Mouse (Mus musculus) intestine, embryonic 16.5 days (tissue): ENCODE measurements around the gene Carnmt1. TPM values are rescaled to one million over a fixed set of nuclear protein-coding genes. Genes with fewer than 3 reads are reported as not detected.
A peak's percentile ranks its signal among the peaks of the same experiment; 100 is the strongest.
"Not testable (repeated sequence)": the region's sequence is repeated elsewhere in the genome, so short reads cannot be mapped to it uniquely, and the experiment has no call there.

Experiments
- ATAC-seq: fragments of 200-750 bp; cut with Nextera tagmentation; 2 replicates; pipeline ENCODE4 v1.8.0; 2017; ENCODE audit warnings: moderate TSS enrichment, moderate library complexity
- H3K27ac ChIP-seq: fragments of 300-500 bp; sonication (generic); 2 replicates; pipeline ENCODE4 v1.5.1; 2014; ENCODE audit warnings: mild to moderate bottlenecking, low read length
- H3K27me3 ChIP-seq: fragments of 300-500 bp; sonication (generic); replicated peaks from 2 replicates; pipeline ENCODE4 v1.6.1; 2014; ENCODE audit warnings: low read length, control low read depth, mixed read lengths; ENCODE audit not compliant: control insufficient read depth, insufficient read depth
- H3K36me3 ChIP-seq: fragments of 300-500 bp; sonication (generic); 2 replicates; pipeline ENCODE4 v1.6.1; 2014; ENCODE audit warnings: low read length, control low read depth; ENCODE audit not compliant: control insufficient read depth, insufficient read depth
- H3K4me1 ChIP-seq: fragments of 300-500 bp; sonication (generic); 2 replicates; pipeline ENCODE4 v1.6.1; 2014; ENCODE audit warnings: low read length, control low read depth, mixed read lengths; ENCODE audit not compliant: control insufficient read depth, insufficient read depth
- H3K4me2 ChIP-seq: fragments of 300-500 bp; sonication (generic); 2 replicates; pipeline ENCODE4 v1.6.1; 2014; ENCODE audit warnings: low read depth, low read length, control low read depth
- H3K4me3 ChIP-seq: fragments of 300-500 bp; sonication (generic); 2 replicates; pipeline ENCODE4 v1.5.1; 2014; ENCODE audit warnings: mild to moderate bottlenecking, low read length
- H3K9ac ChIP-seq: fragments of 300-500 bp; sonication (generic); 2 replicates; pipeline ENCODE4 v1.6.1; 2014; ENCODE audit warnings: low read depth, low read length
- H3K9me3 ChIP-seq: fragments of 300-500 bp; sonication (generic); 2 replicates; pipeline ENCODE4 v1.6.1; 2016; ENCODE audit warnings: low read length, control low read depth; ENCODE audit not compliant: control insufficient read depth
- WGBS: fragments of 180-500 bp; shearing (Covaris S2); extraction: QIAGEN DNeasy Blood & Tissue Kit; methylation state at CpG from one replicate; pipeline ENCODE4 v1.1.7; 2014; 5-methylcytosine and 5-hydroxymethylcytosine counted together
- polyA plus RNA-seq: library from polyadenylated mRNA; unstranded; fragments of >200 nt; fragmentation: Nextera tagmentation; extraction: Ambion mirVana; gene quantifications from 2 replicates; pipeline ENCODE4 v1.2.1, GENCODE M21; 2015

Carnmt1 gene
- polyA plus RNA-seq, 1 experiment from 2014 or later = 15.6 TPM

DNA sequence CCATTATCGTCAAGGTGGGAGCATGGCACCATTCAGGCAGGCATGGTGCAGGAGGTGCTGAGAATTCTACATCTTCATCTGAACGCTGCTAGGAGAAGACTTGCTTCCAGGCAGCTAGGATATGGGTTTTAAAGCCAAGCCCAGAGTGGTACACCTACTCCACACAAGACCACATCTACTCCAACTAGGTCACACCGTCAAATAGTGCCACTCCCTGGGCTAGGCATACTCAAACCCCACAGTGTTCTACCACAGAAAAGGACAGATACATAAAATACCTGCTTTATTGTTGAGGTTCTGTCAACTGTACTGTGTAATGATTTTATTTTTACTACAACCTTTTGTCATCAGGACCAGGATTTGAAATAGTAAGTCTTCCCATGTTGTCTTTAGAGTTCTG is 24.6 kb downstream of the Carnmt1 start:
- 96% methylated on average over 3 of the region's 3 CpGs for WGBS

DNA sequence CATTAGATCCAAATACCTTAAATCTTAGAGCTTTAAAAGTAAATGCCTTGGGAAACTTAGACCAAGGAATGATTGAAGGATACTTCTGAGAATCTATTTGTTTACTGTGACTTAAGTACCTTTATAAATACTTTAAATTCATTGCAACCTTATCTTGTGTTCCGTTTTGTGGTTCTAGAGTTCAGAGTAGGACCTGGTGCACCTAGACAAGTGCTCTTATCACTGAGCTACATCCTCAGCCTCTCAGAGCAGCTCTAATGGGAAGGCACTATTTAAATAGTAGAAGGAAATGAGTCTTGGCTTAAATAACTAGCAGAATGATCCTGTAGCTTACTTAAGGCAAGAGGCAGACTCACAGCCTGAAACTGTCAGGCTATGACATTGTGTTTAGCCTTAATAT is 25.0 kb downstream of the Carnmt1 start:
- WGBS = 50% methylated on average over 1 of the region's 1 CpGs
- ATAC-seq = no peak
- H3K4me3 ChIP-seq = no peak overlapping the region
- no peaks in the 10 kb centered on the region for H3K4me1 ChIP-seq
- H3K36me3 ChIP-seq = no peaks in the 10 kb centered on the region
- no peaks in the 10 kb centered on the region for H3K9me3 ChIP-seq
- no peak overlapping the region for H3K4me2 ChIP-seq
- H3K27ac ChIP-seq = no peak overlapping the region
- no peak overlapping the region for H3K9ac ChIP-seq
- no peaks in the 10 kb centered on the region for H3K27me3 ChIP-seq

More for the DNA sequence above, 24.6 kb downstream of the Carnmt1 start:
- Histone ChIP-seq H3K9me3 (no peaks in the 10 kb centered on the region), H3K27me3 (no peaks in the 10 kb centered on the region), H3K4me3 (no peak overlapping the region), H3K27ac (no peak overlapping the region), H3K9ac (no peak overlapping the region), H3K4me1 (no peaks in the 10 kb centered on the region), H3K36me3 (no peaks in the 10 kb centered on the region), H3K4me2 (no peak overlapping the region)
- ATAC-seq = no peak

DNA sequence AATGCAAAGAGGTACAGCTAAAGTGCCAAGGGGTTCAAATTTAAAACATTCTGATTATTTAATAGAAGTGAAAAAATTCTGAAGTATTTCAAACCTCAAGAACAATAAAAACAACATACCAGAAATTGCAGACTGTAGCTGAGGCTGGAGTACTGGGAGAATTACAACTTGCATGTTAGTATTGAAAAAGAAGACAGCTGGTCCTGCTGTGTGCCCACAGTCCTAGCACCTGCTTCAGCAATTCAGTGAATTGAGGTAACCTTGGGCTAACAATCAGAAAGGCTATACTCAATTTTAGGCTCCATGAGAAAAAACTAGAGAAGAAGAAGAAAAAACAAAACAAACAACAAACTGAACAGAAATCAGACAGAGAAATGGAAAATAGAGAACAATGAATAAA is 37.5 kb downstream of the Carnmt1 start:
- Histone ChIP-seq H3K4me3 (no peak overlapping the region), H3K4me2 (no peak overlapping the region), H3K27me3 (no peaks in the 10 kb centered on the region), H3K27ac (no peak overlapping the region), H3K36me3 (no peaks in the 10 kb centered on the region), H3K9ac (no peak overlapping the region), H3K4me1 (no peaks in the 10 kb centered on the region), H3K9me3 (no peaks in the 10 kb centered on the region)
- ATAC-seq = no peak

DNA sequence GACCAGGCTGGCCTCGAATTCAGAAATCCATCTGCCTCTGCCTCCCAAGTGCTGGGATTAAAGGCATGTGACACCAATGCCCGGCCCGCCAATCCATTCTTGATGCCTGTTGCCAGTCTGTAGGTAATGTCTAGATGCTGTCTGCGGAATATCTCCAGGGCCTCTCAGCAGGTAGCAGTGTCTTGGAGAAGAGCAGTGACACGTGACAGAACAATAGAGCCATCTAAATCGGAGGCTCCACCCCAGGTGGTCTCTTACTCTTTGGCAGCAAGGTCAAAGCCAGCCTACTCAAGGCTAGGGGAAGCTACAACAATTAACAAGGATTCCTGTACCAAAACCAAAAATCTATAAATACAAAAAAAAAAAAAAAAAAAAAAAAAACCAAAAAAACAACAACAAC is 40.3 kb downstream of the Carnmt1 start:
- Histone ChIP-seq H3K27ac (no peak overlapping the region), H3K4me2 (no peak overlapping the region), H3K36me3 (no peaks in the 10 kb centered on the region), H3K27me3 (no peaks in the 10 kb centered on the region), H3K9ac (no peak overlapping the region), H3K4me1 (peaks cover 10% of the 10 kb centered on the region), H3K4me3 (no peak overlapping the region), H3K9me3 (no peaks in the 10 kb centered on the region)
- 82% methylated on average over 6 of the region's 6 CpGs for WGBS
- no peak for ATAC-seq

DNA sequence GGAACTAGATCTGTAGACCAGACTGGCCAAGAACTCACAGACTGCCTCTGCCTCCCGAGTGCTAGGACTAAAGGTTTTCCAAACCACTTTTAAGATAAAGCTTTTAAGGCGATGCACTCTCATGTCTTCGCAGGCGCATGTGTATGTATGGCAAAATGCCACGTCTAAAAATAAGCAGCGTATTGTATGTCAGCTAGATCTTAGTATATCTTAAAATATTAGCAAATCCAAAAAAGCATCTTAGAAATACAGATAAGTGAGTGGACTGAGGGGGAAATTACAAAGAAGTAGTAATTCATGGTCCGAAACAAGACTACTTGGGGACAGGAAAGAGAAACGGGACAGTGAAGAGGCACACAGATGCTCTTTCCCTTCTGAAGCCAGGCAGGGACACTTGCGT is 41.0 kb downstream of the Carnmt1 start:
- Histone ChIP-seq H3K9me3 (no peaks in the 10 kb centered on the region), H3K9ac (no peak overlapping the region), H3K36me3 (no peaks in the 10 kb centered on the region), H3K4me2 (no peak overlapping the region), H3K27ac (no peak overlapping the region), H3K4me1 (peaks cover 10% of the 10 kb centered on the region), H3K27me3 (no peaks in the 10 kb centered on the region), H3K4me3 (no peak overlapping the region)
- ATAC-seq = no peak
- 82% methylated on average over 9 of the region's 9 CpGs for WGBS

DNA sequence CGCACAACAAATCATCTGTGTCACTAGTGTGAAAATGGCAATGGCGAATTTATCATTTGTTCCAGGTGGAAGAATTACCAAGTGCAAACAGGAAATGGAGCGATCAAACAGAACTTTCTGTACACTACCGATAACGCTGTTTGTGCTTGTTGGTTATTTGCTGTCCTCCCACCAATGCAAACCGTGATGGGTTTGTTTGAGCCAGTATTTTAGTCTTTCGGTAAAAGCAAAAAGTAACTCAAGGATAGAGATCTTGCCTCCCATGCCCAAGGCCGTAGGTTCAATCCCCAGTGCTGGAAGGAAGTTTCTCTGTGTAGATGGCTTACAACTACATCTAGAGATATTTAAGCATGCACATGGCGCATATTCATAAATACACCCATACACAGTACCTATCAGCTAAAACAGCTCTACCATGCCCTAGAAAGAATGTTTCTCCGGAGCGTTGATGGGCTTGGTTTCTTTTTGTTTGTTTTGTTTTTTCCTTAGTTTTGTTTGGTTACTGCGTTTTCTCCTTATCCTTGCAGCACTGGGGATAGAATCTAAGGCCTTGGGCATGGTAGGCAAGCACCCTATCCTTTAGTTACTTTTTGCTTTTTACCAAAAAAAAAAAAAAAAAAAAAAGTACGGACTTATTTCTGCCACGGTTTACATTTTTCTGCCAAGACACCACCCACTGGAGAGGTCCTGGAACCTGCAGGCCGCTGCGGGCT is 41.7 kb downstream of the Carnmt1 start:
- no peak for ATAC-seq
- Histone ChIP-seq H3K27ac (peak overlapping the region; percentile 98), H3K4me3 (peak overlapping the region; percentile 86), H3K36me3 (no peaks in the 10 kb centered on the region), H3K9me3 (no peaks in the 10 kb centered on the region), H3K27me3 (no peaks in the 10 kb centered on the region), H3K4me1 (peaks cover 10% of the 10 kb centered on the region), H3K4me2 (peak overlapping the region; percentile 62), H3K9ac (peak overlapping the region; percentile 88)
- WGBS = 52% methylated on average over 16 of the region's 16 CpGs

DNA sequence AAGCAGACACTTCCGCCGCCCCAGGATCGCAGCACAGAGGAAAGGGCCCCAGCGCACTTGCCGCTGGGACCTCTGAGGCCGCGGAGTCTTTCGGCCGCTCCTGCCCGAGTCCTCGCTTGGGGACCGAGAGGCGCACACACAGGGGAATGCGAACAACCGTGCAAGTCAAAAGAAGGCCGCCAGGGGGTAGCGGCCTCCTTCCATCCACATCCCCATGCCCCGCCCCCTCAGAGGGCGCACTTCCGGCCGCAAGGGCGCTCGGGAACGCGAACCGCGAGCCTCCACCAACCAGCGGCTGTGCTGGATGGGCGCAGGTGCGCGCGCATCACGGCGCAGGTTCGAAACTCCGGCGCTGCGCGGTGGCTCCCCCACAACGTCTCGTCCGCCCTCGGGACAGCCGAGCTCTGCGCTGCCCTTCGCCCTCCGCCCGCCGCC is 42.3 kb downstream of the Carnmt1 start, which contains the start of gene D030056L22Rik:
TSS of gene D030056L22Rik (plus strand) at position 328 of the 435 bp plus-strand sequence.
- WGBS = under 1% methylated on average over 49 of the region's 49 CpGs
- Histone ChIP-seq H3K4me2 (peak within 1 kb of the TSS; percentile 76), H3K27ac (peak within 1 kb of the TSS; percentile 98), H3K27me3 (no peaks in the 10 kb centered on the region), H3K9me3 (no peaks in the 10 kb centered on the region), H3K9ac (peak within 1 kb of the TSS; percentile 88), H3K36me3 (no peaks in the 10 kb centered on the region), H3K4me3 (peak within 1 kb of the TSS; percentile 86), H3K4me1 (peaks cover 10% of the 10 kb centered on the region)
- peak; percentile 99 for ATAC-seq

DNA sequence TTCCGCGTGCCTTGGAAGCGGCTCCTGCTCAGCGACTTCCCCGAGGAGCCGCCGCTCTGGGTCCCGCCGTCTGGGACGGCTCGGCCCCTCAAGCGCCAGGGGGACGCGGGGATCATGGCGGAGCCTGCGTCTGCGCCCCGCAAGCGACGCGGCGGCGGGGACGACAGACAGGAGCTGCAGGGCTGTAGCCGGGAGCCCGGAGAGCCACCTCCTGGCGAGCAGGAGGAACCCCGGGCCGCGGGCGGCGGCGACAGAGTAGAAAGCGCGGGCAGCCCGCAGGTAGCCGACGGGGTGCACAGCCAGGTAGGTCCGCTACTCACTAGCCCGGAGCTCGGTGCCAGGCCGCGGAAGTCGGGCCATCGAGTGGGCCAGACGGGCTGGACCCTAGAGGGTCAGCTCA is 42.8 kb downstream of the Carnmt1 start:
- H3K36me3 ChIP-seq, H3K4me1 ChIP-seq, H3K27me3 ChIP-seq, H3K9me3 ChIP-seq: not testable (repeated sequence)
- peak overlapping the region; percentile 98 for H3K27ac ChIP-seq
- H3K4me2 ChIP-seq = peak overlapping the region; percentile 76
- H3K9ac ChIP-seq = peak overlapping the region; percentile 88
- H3K4me3 ChIP-seq = peak overlapping the region; percentile 86
- WGBS = under 1% methylated on average over 39 of the region's 46 CpGs
- ATAC-seq = peak; percentile 70

DNA sequence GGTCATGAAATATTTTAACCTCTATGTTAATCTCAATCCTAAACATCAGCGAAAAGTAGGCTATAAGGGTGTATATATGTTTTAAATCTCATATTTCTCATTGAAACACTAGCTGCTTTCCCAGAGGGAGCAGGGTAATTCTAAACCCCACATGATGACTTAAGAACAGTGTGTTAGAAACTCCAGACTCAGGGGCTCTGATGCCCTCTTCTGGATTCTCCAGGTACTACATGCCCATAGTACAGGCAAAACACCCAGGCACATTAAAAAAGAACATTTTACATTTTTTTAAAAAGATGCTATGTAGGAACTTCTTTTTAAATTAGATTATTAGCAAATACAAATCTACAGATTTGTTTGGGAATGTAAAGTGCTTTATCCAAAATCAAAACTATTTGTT is 45.8 kb downstream of the Carnmt1 start:
- Histone ChIP-seq H3K27me3 (no peaks in the 10 kb centered on the region), H3K4me2 (no peak overlapping the region), H3K4me1 (peaks cover 10% of the 10 kb centered on the region), H3K36me3 (peaks cover 3% of the 10 kb centered on the region; the same call in 1 of the 2 replicates), H3K9me3 (no peaks in the 10 kb centered on the region), H3K4me3 (no peak overlapping the region), H3K9ac (no peak overlapping the region), H3K27ac (no peak overlapping the region)
- WGBS = 34% methylated on average over 1 of the region's 1 CpGs
- no peak for ATAC-seq

DNA sequence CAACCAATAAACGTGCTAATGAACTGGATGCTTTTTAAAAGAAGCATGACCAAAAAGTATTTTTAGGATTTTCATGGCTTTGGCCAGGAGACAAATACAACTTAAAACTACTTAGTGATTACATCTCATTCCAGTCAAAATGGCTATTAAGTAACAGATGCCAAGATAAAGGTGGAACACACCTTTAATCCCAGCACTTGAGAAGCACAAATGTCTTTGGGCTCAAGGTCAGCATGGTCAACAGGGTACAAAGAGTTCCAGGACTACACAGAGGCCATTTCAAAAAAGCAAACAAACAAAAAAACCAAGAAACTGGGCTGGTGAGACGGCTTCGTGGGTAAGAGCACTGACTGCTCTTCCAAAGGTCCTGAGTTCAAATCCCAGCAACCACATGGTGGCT is 49.8 kb downstream of the Carnmt1 start:
- no peak overlapping the region for H3K4me3 ChIP-seq
- H3K9me3 ChIP-seq = no peaks in the 10 kb centered on the region
- 87% methylated on average over 3 of the region's 3 CpGs for WGBS
- H3K36me3 ChIP-seq = peaks cover 3% of the 10 kb centered on the region; the same call in 1 of the 2 replicates
- no peaks in the 10 kb centered on the region for H3K27me3 ChIP-seq
- no peaks in the 10 kb centered on the region for H3K4me1 ChIP-seq
- no peak overlapping the region for H3K27ac ChIP-seq
- H3K9ac ChIP-seq = no peak overlapping the region
- ATAC-seq = no peak
- no peak overlapping the region for H3K4me2 ChIP-seq
